Mouse (Mus musculus) lung, adult 18-20 months (tissue): Measurements from ENCODE around the gene Foxq1.

Source experiments
- DNase-seq, 2 experiments: peaks; one replicate each; pipeline ENCODE4 v3.0.0; 2022; ENCODE audit warnings: mixed read lengths in 2 of 2

Gene Foxq1

DNA sequence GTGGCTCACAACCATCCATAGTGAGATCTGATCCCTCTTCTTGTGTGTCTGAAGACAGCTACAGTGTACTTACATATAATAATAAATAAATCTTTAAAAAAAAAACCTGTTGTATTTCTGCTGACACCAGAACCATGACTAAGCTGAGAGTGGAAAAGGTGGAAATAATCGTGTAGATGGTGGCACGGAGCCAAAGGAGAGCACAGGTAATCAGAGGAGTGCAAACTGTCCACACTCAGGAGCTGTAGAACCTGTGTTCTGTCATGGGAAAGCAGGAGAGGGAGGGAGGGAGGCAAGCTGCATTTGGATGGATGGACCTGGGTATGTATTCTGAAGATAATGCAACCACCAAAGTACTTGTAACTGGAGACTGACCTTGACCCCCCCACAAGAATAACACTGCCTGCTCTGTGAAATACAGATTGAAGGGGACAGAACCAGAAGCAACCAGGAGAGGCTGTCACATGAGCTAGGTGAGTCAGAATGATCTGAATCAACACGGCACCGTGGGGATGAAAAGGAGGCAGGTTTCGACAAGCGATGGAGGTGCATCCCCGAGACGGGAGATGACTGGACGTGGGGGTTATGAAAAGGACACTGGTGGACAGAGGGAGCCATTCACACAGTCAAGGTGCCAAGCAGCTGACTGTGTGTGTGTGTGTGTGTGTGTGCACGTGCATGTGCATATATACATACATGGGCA, 17.0 kb downstream of the Foxq1 start:
- DNase-seq, result no peak

DNA sequence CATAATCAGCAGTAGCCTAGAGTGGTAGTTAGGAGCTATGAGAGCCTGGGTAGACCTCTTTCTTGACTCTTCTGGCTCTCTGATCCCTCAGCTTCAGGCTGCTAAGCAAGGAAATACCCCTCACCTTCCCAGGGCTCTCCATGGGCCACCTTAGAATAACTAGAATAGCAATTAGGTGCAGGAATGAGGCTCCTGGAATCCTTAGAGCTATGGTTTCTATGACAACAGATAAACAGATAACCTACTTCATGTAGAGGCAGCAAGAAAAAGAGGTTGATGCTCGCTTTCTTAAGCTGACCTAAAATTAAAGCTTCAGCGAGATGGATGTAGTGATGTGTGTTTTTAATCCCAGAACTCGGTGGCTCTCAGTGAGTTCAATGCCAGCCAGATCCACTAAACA, 18.7 kb downstream of the Foxq1 start:
- no peak for DNase-seq

DNA sequence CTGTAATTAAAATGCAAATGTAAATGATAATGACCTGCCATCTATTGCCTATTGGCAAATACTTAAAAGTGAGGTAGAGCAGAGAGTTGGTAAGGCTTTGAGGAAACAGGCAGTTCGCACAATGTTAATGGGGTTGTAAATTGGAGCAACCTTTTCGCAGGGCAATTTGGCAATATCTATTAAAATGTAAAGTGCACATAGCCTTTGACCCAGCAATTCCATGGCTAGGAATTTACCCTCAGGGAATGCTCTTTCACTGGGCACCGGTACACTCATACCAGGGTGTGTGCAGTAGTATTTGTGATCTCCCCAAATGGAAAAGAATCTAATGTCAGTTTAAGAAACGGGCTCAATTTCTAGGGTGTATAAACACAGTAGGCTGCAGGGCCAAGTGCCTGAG, 20.8 kb downstream of the Foxq1 start:
- DNase-seq, result no peak

DNA sequence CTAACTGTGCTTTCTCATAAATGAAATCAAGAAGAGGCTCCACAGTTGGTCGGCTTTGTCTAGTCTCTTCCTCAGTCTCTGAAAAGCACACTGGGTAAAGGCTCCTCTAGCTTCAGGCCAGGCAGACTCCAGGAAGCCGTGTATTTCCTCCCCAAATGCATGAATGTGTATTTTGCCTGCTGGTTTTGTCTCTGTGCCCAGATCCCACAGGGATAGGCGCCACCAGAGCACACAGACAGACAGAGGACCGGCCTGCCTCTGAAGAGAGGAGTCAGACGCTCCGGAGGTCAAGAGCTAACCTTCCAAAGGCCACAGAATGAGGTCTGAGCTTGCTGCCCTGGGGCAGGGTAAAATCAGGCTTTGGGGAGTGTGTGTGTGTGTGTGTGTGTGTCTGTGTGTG, 21.6 kb downstream of the Foxq1 start:
- DNase-seq, result no peak

DNA sequence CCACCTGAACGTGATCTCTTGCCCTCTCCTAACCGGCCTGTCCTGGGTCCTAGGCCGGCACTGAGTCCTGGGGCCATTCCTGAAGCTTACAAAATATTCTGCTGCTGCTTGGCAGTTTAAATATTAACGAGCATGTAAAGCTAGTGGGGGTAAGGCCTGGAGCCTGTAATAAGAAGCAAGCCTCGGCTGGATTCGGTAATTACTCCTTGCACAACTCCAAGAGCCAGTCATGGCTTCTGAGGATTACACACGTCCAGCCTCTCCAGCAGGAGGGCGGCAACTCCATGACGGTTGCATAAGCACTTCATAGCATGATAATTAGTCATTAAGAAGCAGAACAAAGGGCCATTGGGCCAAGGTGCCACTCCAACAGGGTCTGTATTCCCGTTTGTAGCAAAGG, 22.5 kb downstream of the Foxq1 start:
- peak; percentile 74 to 83 for DNase-seq

DNA sequence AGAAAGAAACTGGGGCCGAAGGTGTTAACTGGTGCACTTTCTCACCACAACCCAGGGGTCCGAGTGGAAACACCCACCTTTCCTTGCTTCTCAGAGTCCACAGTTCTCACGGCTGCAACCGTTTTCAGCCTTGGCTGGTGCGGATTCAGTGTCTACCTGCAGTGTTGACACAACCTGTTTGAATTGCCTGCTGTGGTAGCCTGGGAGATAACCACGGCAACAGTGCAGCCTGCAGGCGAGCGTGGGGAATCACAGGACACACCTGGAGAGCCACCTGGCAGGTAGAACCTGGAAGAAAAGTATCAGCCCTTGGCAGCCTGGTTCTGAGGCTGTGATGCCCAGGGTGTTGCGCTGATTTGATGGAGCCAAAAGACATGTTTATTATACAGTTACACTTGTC, 23.9 kb downstream of the Foxq1 start:
- DNase-seq, result peak; percentile 67 to 73

DNA sequence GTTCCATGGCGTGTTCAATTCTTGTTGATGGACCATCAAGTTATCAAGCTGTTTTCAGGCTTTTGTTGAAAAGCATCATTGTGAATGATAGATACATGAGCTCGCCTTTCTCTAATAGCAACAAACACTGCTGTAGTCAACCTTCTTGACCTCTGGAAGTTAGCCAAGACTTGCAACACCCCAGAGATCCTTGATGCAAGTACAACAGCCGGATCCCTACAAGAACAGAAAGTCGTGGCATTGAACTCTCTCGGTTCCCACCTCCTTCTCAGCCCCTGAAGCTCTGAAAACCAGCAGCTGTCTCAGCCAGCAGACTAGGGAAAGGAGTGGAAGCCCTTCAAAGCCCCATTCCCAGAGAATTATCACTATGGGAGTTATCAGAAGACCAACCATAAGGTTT, 31.4 kb downstream of the Foxq1 start:
- peak in 1 of 2 experiments; percentile 66 for DNase-seq

DNA sequence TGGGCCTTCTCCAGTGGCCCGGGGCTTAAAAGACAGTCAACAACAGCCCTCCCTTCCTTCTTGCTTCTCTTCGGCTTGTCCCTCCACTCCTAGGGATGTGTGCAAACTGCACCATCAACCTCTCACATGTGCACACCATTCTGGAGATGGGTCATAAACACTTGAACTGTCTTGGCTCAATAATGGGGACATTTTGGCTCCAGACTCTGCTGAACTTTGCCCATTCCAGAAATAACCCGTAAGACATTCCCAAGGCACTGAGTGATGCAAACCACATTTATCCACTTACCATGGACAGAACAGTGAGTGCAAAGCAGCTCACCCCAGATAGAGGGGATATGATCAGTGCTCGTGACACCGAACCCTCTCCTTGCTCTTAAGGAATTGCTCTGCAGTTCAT, 43.6 kb downstream of the Foxq1 start:
- DNase-seq, result peak in 1 of 2 experiments; percentile 38

DNA sequence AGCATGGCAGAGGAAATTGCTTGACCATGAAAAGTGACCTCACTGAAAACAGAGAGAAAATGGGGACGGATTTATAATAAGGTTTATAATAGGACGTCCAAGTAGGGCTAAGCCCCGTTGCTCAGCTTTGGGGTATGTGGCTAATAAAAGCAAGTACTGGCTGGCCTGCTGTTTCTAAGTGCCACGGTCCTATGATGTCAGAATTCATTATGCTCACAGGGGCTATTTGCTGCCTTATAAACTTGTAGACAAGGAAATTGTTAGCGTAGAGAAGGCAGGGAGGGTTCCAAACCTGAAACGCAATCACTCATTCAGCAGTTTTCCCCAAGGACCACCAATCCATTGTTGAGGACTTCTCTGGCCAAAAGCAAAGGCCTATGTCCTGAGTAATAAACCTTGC, 48.0 kb downstream of the Foxq1 start:
- no peak for DNase-seq
